Mouse (Mus musculus) heart, adult 8-10 months (tissue): ENCODE measurements at regions not wholly inside any gene's neighbourhood (a gene's known extent, or its start where the extent isn't known, plus 50 kb on each side); places are given as distances from the start of the nearest gene placed in this dataset.

Source experiments
- DNase-seq: peaks from one replicate; pipeline ENCODE4 v3.0.0; 2022; ENCODE audit warnings: low spot score

GRCm38 (mm10) chr1:183853956-183854613 is 159.0 kb upstream of the Dusp10 start:
- no peak for DNase-seq

DNA sequence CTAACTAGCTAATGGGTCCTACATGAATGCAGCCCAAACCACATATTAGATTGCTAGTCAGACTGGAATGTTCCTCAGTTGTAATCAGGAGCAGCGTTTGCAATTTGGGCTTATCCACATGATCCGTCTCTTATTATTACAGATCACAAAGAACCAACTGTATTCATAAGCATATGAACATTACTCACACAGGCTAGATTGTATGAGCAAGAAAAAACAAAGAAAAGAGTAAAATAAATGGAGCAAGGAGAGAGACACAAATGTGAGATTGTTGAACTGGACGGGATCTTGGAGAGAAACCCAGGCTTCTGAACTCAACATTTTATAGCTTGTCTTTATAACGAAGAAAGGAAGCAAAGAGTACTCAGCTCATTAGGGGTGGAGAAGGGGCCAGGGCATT is 148.0 kb upstream of the Dusp10 start:
- DNase-seq, result no peak

GRCm38 (mm10) chr1:183865586-183865985 is 147.5 kb upstream of the Dusp10 start:
- no peak for DNase-seq

DNA sequence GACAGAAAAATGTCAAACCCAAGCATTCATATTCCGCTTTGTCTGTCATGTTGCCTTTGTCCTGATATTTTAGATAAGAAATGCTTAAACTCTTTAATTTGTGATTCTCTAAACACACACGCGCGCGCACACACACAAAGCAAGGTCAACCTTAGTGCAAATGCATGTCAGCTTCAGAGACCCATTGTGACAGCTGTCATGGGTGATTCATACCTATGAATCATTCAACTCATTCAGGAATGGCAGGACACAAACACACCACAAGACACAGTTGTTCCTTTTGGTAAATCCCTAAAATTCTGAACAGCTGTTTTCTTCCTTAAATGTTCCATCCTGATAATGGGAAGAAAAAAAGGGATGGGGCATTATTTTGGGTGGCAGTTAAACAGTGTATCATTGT is 144.1 kb upstream of the Dusp10 start:
- no peak for DNase-seq

- no peak for DNase-seq
Measured at GRCm38 (mm10) chr1:183895936-183896335, 117.2 kb upstream of the Dusp10 start.

- DNase-seq, result no peak
Measured at GRCm38 (mm10) chr1:183898091-183898490, 115.0 kb upstream of the Dusp10 start.

GRCm38 (mm10) chr1:183904564-183904963 is 108.5 kb upstream of the Dusp10 start:
- DNase-seq, result no peak

DNA sequence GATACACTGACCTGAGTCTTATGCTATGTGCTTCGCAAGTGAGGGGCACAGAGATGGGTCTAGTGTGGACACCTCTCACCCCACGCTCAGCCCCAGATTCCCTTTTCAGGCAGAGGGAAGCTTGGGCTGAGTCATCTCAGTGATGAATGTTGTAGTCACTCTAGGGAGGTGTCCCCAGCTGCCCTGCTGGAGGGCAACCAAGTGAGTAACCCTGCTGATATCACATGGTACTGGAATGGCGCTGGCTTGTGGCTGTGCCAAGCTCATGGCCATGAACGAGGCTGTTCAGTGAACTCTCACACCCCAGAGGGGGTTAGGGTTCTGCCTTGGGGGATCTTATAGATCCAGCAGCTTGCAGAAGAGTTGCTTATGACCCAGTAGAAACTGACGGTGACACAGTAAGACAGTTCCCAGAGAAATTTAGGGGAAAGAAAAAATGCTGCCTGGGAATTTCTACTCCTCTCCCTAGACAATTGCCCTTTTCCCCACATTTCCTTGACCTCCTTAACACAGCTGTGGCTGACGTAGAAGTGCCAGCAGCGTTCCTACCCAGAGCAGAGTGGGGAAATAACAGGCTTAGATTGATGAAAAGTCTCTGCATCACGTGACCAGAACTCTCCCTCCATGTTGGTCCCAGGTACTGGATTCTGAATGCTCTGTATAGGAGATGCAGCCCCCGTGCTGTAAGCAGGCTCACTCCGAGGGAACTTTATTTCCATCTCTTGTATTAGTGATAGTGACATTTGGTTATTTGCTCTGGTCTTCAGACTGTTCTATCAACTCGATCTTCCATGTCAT is 107.6 kb upstream of the Dusp10 start:
- peak; percentile 83 for DNase-seq

GRCm38 (mm10) chr1:183917656-183918055 is 95.4 kb upstream of the Dusp10 start:
- no peak for DNase-seq

DNA sequence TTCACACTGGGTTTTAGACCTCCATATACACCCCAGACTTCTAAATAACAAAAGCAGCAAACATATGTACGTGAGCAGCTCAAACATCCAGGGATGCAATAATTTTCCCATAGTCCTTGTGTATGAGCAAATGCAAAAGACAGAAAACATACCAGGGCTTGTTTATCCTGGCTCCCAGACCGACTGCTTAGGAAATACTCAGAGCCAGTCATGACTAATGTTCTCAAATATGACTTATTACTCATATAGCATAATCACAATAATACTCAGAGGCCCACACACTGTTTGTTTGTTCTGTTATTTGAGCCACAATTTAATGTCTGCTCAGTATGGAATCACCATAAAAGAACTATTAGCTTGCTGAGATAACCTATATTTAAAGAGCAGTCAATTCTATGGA is 91.8 kb upstream of the Dusp10 start:
- no peak for DNase-seq

GRCm38 (mm10) chr1:183928539-183928938 is 84.6 kb upstream of the Dusp10 start:
- DNase-seq, result no peak

DNA sequence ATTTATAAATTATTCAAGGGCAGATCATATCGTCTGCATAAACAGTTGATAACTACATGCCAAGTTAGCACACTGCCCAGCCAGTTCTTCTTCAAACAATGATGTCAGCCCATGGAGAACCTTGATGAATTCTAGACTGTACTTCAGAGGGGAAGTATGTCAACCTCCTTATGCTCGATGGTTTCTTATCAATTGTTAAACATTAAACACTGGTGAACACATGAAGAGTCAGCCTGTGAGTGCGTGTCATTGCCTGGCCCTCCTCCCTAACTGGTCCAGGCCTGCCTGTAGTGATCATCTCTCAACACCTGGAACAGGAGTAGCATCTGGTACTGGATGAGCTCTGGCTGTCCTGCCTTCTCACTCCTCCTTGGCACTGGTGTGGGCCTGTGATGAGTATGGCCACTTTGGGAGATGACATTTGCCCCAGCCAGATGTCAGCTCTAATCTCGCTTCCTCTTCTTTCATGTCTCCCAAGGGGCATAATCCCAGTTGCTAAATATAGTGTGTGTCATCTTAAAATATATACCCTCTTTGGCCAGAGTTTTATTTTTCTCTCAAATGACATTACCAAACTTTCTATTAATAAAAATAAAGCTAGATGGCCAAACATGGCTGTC is 82.6 kb upstream of the Dusp10 start:
- no peak for DNase-seq

GRCm38 (mm10) chr1:183931141-183931540 is 82.0 kb upstream of the Dusp10 start:
- no peak for DNase-seq

DNA sequence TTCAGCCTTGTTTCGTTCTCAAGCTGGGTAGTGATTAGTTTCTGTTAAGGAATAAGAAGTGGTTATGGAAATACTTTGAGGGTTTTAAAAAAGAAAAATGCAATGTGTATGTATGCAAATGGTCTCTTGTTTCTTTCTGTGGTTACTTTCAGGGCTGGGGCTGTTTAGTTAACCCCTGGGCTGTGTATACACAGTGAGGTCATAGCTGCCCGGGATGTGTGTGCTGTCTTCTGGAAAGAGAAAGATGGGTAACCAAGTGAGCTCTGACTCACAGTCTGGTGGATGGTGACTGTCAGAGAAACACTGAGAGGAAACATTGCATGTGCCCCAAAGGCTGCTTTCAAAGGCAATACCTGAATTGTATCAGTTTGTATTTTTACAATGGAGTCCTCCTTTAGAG is 79.3 kb upstream of the Dusp10 start:
- DNase-seq, result no peak

GRCm38 (mm10) chr1:183937166-183937565 is 75.9 kb upstream of the Dusp10 start:
- DNase-seq, result no peak

DNA sequence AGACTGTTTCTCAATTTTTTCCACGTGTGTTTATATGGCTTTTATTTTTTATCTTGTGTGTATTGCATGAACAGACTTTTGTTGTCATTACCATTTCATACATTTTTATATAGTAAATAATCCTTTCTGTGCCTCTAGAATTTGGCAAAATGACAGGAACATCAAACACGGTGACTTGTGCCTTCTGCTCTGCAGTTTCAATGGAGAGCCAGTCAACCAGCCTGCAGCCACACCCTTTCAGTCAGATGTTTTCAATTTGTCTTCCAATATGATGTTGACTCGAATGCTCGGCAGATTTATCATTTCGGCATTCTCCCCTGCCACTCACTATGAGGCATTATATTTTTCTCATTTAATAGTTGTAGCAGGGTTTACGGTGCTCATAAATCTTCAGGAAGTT is 74.7 kb upstream of the Dusp10 start:
- no peak for DNase-seq

GRCm38 (mm10) chr1:183940706-183941105 is 72.4 kb upstream of the Dusp10 start:
- DNase-seq, result no peak

DNA sequence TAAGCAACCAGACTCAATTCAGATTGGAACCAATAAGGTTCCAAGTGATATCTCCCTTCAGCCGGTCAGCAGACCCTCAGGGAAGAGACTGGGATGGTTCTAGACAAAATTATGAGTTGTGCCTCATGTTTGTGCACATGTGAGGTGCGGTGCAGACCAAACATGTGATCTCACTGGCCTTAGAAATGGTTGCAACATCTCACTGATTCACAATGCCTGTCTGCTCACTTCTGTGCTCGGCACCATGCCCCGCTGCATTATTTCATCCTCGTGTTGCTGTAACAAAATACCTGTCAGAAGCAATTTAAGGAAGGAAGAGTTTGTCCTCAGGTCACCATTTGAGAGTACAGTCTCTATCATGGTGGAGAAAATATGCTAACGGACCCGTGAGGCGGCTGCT is 66.9 kb upstream of the Dusp10 start:
- DNase-seq, result no peak

- DNase-seq, result peak; percentile 37
Measured at GRCm38 (mm10) chr1:183947066-183947465, 66.0 kb upstream of the Dusp10 start.

DNA sequence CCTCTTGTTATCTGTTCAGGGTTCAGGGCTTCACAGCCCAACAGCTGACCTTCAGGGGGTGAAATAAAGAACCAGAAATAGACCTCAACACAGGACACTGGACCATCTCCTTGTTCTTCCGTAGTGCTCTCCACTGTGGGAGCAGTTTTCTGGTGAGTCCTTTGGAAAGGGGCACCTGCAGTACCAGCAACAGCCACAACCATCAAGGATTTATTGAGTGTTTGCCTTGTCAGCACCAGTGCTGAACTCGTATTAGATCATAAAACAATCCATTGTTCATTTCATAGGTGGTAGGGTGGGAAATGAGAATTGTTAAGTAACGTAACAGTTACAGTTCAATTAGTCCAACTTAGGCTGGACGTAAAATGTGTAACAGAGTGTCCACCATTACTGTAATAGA is 63.9 kb upstream of the Dusp10 start:
- DNase-seq, result no peak

DNA sequence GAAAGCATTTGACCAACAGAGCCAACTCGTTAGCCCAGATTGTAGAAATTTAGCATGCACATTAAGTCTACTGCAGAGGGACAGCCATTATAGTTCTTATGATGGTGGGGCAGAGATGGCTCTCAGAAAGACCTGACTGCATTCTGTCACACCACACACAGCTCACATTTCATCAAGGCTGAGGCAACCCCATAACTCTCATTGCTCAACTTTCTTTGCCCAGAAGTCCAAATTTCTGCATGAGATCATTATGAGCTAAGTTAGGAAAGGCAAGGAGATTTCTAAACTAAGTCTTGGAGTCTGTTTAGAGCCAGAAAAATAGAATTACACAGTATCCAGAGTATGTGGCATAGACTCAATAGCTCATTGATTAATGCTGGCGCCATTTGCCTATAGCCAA is 59.0 kb upstream of the Dusp10 start:
- DNase-seq, result peak; percentile 19

- no peak for DNase-seq
Measured at GRCm38 (mm10) chr1:183956391-183956790, 56.7 kb upstream of the Dusp10 start.

GRCm38 (mm10) chr1:183961383-183961782 is 51.7 kb upstream of the Dusp10 start:
- DNase-seq, result no peak
